ENCODE assay signal across 7 mouse cellular contexts in genomic region chr11:77783211-77783746, GRCm38 (mm10). TPM values are rescaled to one million over a fixed set of nuclear protein-coding genes. Genes with fewer than 3 reads are reported as not detected.
DNase-seq lines count a peak whose midpoint lies in the region; ATAC-seq lines count a peak whose summit lies in the region.

No protein-coding gene starts in this region.

- H3K9me3 ChIP-seq in neural tube, embryonic 12.5 days = no peaks in the 10 kb centered on the region
- no peaks in the 10 kb centered on the region for H3K9me3 ChIP-seq in forebrain, embryonic 13.5 days (replicated peaks)
- H3K9me3 ChIP-seq in midbrain, embryonic 14.5 days (ENCODE audit: control insufficient read depth, low read length) = no peaks in the 10 kb centered on the region

- H3K27ac ChIP-seq in neural tube, embryonic 12.5 days = no peak overlapping the region
- H3K27ac ChIP-seq in forebrain, embryonic 13.5 days = peak overlapping the region; percentile 41
- H3K27ac ChIP-seq in midbrain, embryonic 14.5 days (replicated peaks; ENCODE audit: low read depth, low read length) = peak overlapping the region; percentile 37

- peak overlapping the region; percentile 4; the same call in 1 of the 2 replicates for H3K9ac ChIP-seq in neural tube, embryonic 12.5 days
- no peak overlapping the region for H3K9ac ChIP-seq in forebrain, embryonic 13.5 days
- no peak overlapping the region for H3K9ac ChIP-seq in midbrain, embryonic 14.5 days (replicated peaks; ENCODE audit: low read length)

- WGBS in neural tube, embryonic 12.5 days = 68% methylated on average over 10 of the region's 10 CpGs
- WGBS in forebrain, embryonic 13.5 days = 70% methylated on average over 10 of the region's 10 CpGs
- WGBS in midbrain, embryonic 14.5 days = 59% methylated on average over 10 of the region's 10 CpGs

- peak overlapping the region; percentile 19 for H3K4me2 ChIP-seq in neural tube, embryonic 12.5 days (replicated peaks)
- no peak overlapping the region for H3K4me2 ChIP-seq in forebrain, embryonic 13.5 days
- H3K4me2 ChIP-seq in midbrain, embryonic 14.5 days (ENCODE audit: low read length) = no peak overlapping the region

- peaks cover 11% of the 10 kb centered on the region for H3K36me3 ChIP-seq in neural tube, embryonic 12.5 days
- peaks cover 24% of the 10 kb centered on the region for H3K36me3 ChIP-seq in forebrain, embryonic 13.5 days (ENCODE audit: poor library complexity, severe bottlenecking)
- H3K36me3 ChIP-seq in midbrain, embryonic 14.5 days (ENCODE audit: control insufficient read depth, insufficient read depth, low read length) = peaks cover 21% of the 10 kb centered on the region

- H3K27me3 ChIP-seq in neural tube, embryonic 12.5 days (replicated peaks) = no peaks in the 10 kb centered on the region
- H3K27me3 ChIP-seq in forebrain, embryonic 13.5 days = no peaks in the 10 kb centered on the region
- no peaks in the 10 kb centered on the region for H3K27me3 ChIP-seq in midbrain, embryonic 14.5 days (ENCODE audit: control insufficient read depth, insufficient read depth, low read length)

- intact Hi-C loops in left cerebral cortex, postnatal 36 days (cut with DNase I) = no loop called here

- peaks cover 39% of the 10 kb centered on the region for H3K4me1 ChIP-seq in neural tube, embryonic 12.5 days
- peaks cover 45% of the 10 kb centered on the region for H3K4me1 ChIP-seq in forebrain, embryonic 13.5 days
- H3K4me1 ChIP-seq in midbrain, embryonic 14.5 days (ENCODE audit: control insufficient read depth, insufficient read depth, low read length) = peaks cover 22% of the 10 kb centered on the region

- DNase-seq in neural tube, embryonic 10.5 days (ENCODE audit: extremely low spot score, low spot score) = no peak
- peak; percentile 76 for DNase-seq in kidney, postnatal 14 days
- no peak for DNase-seq in midbrain, embryonic 14.5 days
- DNase-seq in left cerebral cortex, postnatal 36 days (ENCODE audit: low spot score in 2 of 2) = no peak
- no peak for DNase-seq in layer of hippocampus, postnatal 36 days

- ATAC-seq in neural tube, embryonic 12.5 days (ENCODE audit: low FRiP score, low read depth) = no peak
- no peak for ATAC-seq in forebrain, embryonic 13.5 days
- ATAC-seq in midbrain, embryonic 14.5 days (ENCODE audit: low FRiP score, low TSS enrichment) = no peak

- H3K4me3 ChIP-seq in neural tube, embryonic 12.5 days = no peak overlapping the region
- no peak overlapping the region for H3K4me3 ChIP-seq in forebrain, embryonic 13.5 days
- H3K4me3 ChIP-seq in midbrain, embryonic 14.5 days (replicated peaks; ENCODE audit: low read depth, low read length) = no peak overlapping the region

RNA-seq across cellular contexts. Expression of gene Gm10277, which starts 4.3 kb away (rescaled TPM):
- polyA plus RNA-seq in neural tube, embryonic 12.5 days (2016; fragmentation: Nextera tagmentation; extraction: Ambion mirVana) = 2.4 and 2.7 TPM in 2 replicates
- 2.9 and 3.2 TPM in 2 replicates for polyA plus RNA-seq in forebrain, embryonic 13.5 days (2015; fragmentation: Nextera tagmentation; extraction: Ambion mirVana)
- 1.0 and 1.6 TPM in 2 replicates for polyA plus RNA-seq in midbrain, embryonic 14.5 days (2014; fragmentation: Nextera tagmentation; extraction: Ambion mirVana)
- not detected for total RNA-seq in left cerebral cortex, postnatal 36 days (2021)
- total RNA-seq in layer of hippocampus, postnatal 36 days (2021) = not detected

RNA-seq across cellular contexts. Expression of gene Myo18a, which starts 20.2 kb away (rescaled TPM):
- polyA plus RNA-seq in neural tube, embryonic 12.5 days (2016; fragmentation: Nextera tagmentation; extraction: Ambion mirVana) = 49.5 and 49.9 TPM in 2 replicates
- 38.2 and 48.1 TPM in 2 replicates for polyA plus RNA-seq in forebrain, embryonic 13.5 days (2015; fragmentation: Nextera tagmentation; extraction: Ambion mirVana)
- polyA plus RNA-seq in midbrain, embryonic 14.5 days (2014; fragmentation: Nextera tagmentation; extraction: Ambion mirVana) = 42.3 and 49.7 TPM in 2 replicates
- 100 to 1,000 TPM; 141 to 180 TPM for total RNA-seq in left cerebral cortex, postnatal 36 days (2021)
- total RNA-seq in layer of hippocampus, postnatal 36 days (2021) = 100 to 1,000 TPM; 136 to 158 TPM

RNA-seq across cellular contexts. Expression of gene Cryba1, which starts 58.2 kb away (rescaled TPM):
- polyA plus RNA-seq in neural tube, embryonic 12.5 days (2016; fragmentation: Nextera tagmentation; extraction: Ambion mirVana) = 8.2 and 14.1 TPM in 2 replicates
- 0.76 and 1.7 TPM in 2 replicates for polyA plus RNA-seq in forebrain, embryonic 13.5 days (2015; fragmentation: Nextera tagmentation; extraction: Ambion mirVana)
- 0.41 and 0.69 TPM in 2 replicates for polyA plus RNA-seq in midbrain, embryonic 14.5 days (2014; fragmentation: Nextera tagmentation; extraction: Ambion mirVana)
- not detected for total RNA-seq in left cerebral cortex, postnatal 36 days (2021)
- total RNA-seq in layer of hippocampus, postnatal 36 days (2021) = not detected
